Mouse (Mus musculus): ENCODE data around the gene Plxnb2. TPM values are rescaled to one million over a fixed set of nuclear protein-coding genes. Genes with fewer than 3 reads are reported as not detected.

Plxnb2 gene
- polyA plus RNA-seq, 1 experiment = 89.4 TPM

DNA sequence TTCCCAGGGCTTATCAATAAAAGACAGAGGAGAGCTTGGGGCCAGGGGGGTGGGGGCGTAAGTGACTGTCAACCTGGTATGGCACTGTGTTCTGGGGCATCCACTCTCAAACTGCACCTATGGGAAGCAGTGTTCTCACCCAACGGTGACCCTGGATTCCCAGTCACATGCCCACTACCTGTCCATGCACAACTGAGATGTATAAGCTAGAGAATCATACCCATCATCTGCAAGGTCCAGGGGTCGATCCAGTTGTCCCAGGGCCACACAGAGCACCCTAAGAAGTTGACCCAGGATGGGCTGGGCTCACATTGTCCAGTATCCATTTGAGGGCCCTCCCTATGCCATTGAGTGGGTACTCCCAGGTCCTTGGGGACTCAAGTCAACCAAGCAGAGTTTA is 56.3 kb downstream of the Plxnb2 start:
- DNase-seq (ENCODE audit: low read depth in 1 of 2, low spot score in 2 of 2) = no peak
- TF ChIP-seq CTCF (IDR thresholded peaks at IDR 0.05; ENCODE audit: extremely low read depth, insufficient read depth, insufficient read length, insufficient replicate concordance) (no peak), POLR2A (IDR thresholded peaks at IDR 0.05; ENCODE audit: low read depth, low read length) (no peak)
- WGBS = 96% methylated on average over 3 of the region's 3 CpGs
- H3K36me3 ChIP-seq (ENCODE audit: control insufficient read depth, insufficient read depth, low read length) = peaks cover 9% of the 10 kb centered on the region
- H3K27me3 ChIP-seq (ENCODE audit: control insufficient read depth, insufficient read depth, low read length) = no peaks in the 10 kb centered on the region
- no peak overlapping the region for H3K27ac ChIP-seq (ENCODE audit: insufficient read depth, low read length)
- H3K4me1 ChIP-seq (ENCODE audit: control insufficient read depth, insufficient read depth, insufficient read length) = peaks cover 21% of the 10 kb centered on the region
- no peak overlapping the region for H3K4me3 ChIP-seq (ENCODE audit: extremely low read depth, insufficient read depth, insufficient read length)

DNA sequence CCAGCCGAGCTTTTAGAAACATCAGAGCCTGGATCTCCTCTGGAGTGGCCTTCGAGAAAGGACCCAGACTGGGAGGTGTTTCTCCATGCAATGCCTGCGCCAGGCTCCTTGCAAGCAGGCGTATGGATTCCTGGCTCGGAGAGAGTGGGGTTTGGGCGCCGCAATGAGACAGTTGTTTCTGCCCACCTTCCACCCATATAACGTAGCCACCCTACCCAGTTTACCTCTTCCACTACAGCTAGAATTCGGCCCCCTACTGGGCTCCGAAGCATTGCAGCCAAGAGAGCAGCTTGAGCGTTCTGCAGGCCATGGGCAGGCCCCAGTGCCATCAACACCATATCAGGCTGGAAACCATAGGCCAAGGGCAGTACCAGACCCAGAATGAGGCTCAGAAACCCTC is 57.0 kb downstream of the Plxnb2 start:
- Histone ChIP-seq H3K27ac (ENCODE audit: insufficient read depth, low read length) (peak overlapping the region; percentile 44; the same call in 1 of the 2 replicates), H3K36me3 (ENCODE audit: control insufficient read depth, insufficient read depth, low read length) (peaks cover 9% of the 10 kb centered on the region), H3K4me3 (ENCODE audit: extremely low read depth, insufficient read depth, insufficient read length) (no peak overlapping the region), H3K27me3 (ENCODE audit: control insufficient read depth, insufficient read depth, low read length) (no peaks in the 10 kb centered on the region), H3K4me1 (ENCODE audit: control insufficient read depth, insufficient read depth, insufficient read length) (peaks cover 16% of the 10 kb centered on the region)
- no peak for DNase-seq (ENCODE audit: low read depth in 1 of 2, low spot score in 2 of 2)
- no peak for TF ChIP-seq CTCF (IDR thresholded peaks at IDR 0.05; ENCODE audit: extremely low read depth, insufficient read depth, insufficient read length, insufficient replicate concordance)
- TF ChIP-seq POLR2A (IDR thresholded peaks at IDR 0.05; ENCODE audit: low read depth, low read length) = no peak
- WGBS = 75% methylated on average over 11 of the region's 11 CpGs

DNA sequence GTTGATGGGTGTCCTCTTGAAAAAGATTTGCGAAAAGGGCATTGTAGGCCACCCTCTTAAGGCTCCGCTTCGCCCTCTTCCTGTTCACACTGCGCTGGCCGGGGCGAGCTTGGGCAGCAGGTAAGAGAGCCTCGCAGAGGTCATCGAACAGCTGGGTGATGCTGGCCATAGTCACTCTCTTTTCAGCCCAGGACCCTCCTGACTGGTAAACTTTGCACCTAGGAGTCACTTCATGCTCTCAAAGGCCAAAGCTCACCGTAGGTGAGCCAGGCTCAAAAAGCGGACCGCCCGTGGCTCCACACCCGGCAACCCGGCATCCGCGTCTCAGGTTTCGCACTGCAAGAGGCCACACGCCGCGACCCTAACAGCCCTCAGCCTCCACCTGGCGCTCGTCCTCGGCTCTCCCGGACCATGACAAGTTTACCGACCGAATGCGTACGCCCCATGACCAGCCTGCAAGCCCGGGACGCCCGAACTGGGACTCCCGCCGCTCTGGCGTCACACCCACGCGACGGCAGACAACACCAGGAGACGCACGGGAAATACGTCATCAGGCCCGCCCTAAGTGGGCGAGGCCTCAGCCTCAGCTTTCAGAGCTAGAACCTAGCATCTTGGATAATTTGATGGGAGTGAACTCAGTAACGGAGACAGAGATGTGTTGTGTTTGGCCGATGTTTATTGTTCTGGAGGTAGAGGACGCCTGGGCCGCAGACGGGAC is 57.8 kb downstream of the Plxnb2 start, which contains the start of gene Tubgcp6:
Tubgcp6 (minus strand) TSS at position 464 of the 718 bp plus-strand sequence.
- Histone ChIP-seq H3K4me1 (ENCODE audit: control insufficient read depth, insufficient read depth, insufficient read length) (peaks cover 15% of the 10 kb centered on the region), H3K4me3 (ENCODE audit: extremely low read depth, insufficient read depth, insufficient read length) (peak within 1 kb of the TSS; percentile 97), H3K27ac (ENCODE audit: insufficient read depth, low read length) (peak within 1 kb of the TSS; percentile 55), H3K36me3 (ENCODE audit: control insufficient read depth, insufficient read depth, low read length) (peaks cover 9% of the 10 kb centered on the region), H3K27me3 (ENCODE audit: control insufficient read depth, insufficient read depth, low read length) (no peaks in the 10 kb centered on the region)
- 1% methylated on average over 47 of the region's 47 CpGs for WGBS
- DNase-seq (ENCODE audit: low read depth in 1 of 2, low spot score in 2 of 2) = peak; percentile 80 to 91
- TF ChIP-seq POLR2A (IDR thresholded peaks at IDR 0.05; ENCODE audit: low read depth, low read length) (peak; percentile 41; the same call in 1 of the 2 replicates), CTCF (IDR thresholded peaks at IDR 0.05; ENCODE audit: extremely low read depth, insufficient read depth, insufficient read length, insufficient replicate concordance) (no peak)

- TF ChIP-seq CTCF (IDR thresholded peaks at IDR 0.05; ENCODE audit: extremely low read depth, insufficient read depth, insufficient read length, insufficient replicate concordance) = peak; percentile 21; the same call in 1 of the 2 replicates
- TF ChIP-seq POLR2A (IDR thresholded peaks at IDR 0.05; ENCODE audit: low read depth, low read length) = no peak
- H3K36me3 ChIP-seq (ENCODE audit: control insufficient read depth, insufficient read depth, low read length) = peaks cover 9% of the 10 kb centered on the region
- H3K27me3 ChIP-seq (ENCODE audit: control insufficient read depth, insufficient read depth, low read length) = no peaks in the 10 kb centered on the region
- peak; percentile 50 to 55 for DNase-seq (ENCODE audit: low read depth in 1 of 2, low spot score in 2 of 2)
- no peak overlapping the region for H3K27ac ChIP-seq (ENCODE audit: insufficient read depth, low read length)
- peaks cover 7% of the 10 kb centered on the region; the same call in 1 of the 2 replicates for H3K4me1 ChIP-seq (ENCODE audit: control insufficient read depth, insufficient read depth, insufficient read length)
- H3K4me3 ChIP-seq (ENCODE audit: extremely low read depth, insufficient read depth, insufficient read length) = no peak overlapping the region
Observed at GRCm38 (mm10) chr15:89118007-89118406, 62.6 kb downstream of the Plxnb2 start.

GRCm38 (mm10) chr15:89110147-89110546 is 70.4 kb downstream of the Plxnb2 start:
- WGBS = 85% methylated on average over 9 of the region's 9 CpGs

GRCm38 (mm10) chr15:89106976-89107375 is 73.6 kb downstream of the Plxnb2 start:
- Histone ChIP-seq H3K36me3 (ENCODE audit: control insufficient read depth, insufficient read depth, low read length) (peaks cover 37% of the 10 kb centered on the region), H3K4me1 (ENCODE audit: control insufficient read depth, insufficient read depth, insufficient read length) (no peaks in the 10 kb centered on the region), H3K4me3 (ENCODE audit: extremely low read depth, insufficient read depth, insufficient read length) (no peak overlapping the region), H3K27me3 (ENCODE audit: control insufficient read depth, insufficient read depth, low read length) (no peaks in the 10 kb centered on the region), H3K27ac (ENCODE audit: insufficient read depth, low read length) (no peak overlapping the region)
- 94% methylated on average over 1 of the region's 1 CpGs for WGBS
- DNase-seq (ENCODE audit: low read depth in 1 of 2, low spot score in 2 of 2) = no peak
- TF ChIP-seq POLR2A (IDR thresholded peaks at IDR 0.05; ENCODE audit: low read depth, low read length) (no peak), CTCF (IDR thresholded peaks at IDR 0.05; ENCODE audit: extremely low read depth, insufficient read depth, insufficient read length, insufficient replicate concordance) (no peak)

More at GRCm38 (mm10) chr15:89110147-89110546, 70.4 kb downstream of the Plxnb2 start:
- Histone ChIP-seq H3K4me3 (ENCODE audit: extremely low read depth, insufficient read depth, insufficient read length) (no peak overlapping the region), H3K27ac (ENCODE audit: insufficient read depth, low read length) (no peak overlapping the region), H3K4me1 (ENCODE audit: control insufficient read depth, insufficient read depth, insufficient read length) (no peaks in the 10 kb centered on the region), H3K36me3 (ENCODE audit: control insufficient read depth, insufficient read depth, low read length) (peaks cover 34% of the 10 kb centered on the region), H3K27me3 (ENCODE audit: control insufficient read depth, insufficient read depth, low read length) (no peaks in the 10 kb centered on the region)
- TF ChIP-seq POLR2A (IDR thresholded peaks at IDR 0.05; ENCODE audit: low read depth, low read length) = no peak
- TF ChIP-seq CTCF (IDR thresholded peaks at IDR 0.05; ENCODE audit: extremely low read depth, insufficient read depth, insufficient read length, insufficient replicate concordance) = no peak
- no peak for DNase-seq (ENCODE audit: low read depth in 1 of 2, low spot score in 2 of 2)

GRCm38 (mm10) chr15:89106073-89106472 is 74.5 kb downstream of the Plxnb2 start:
- WGBS = 95% methylated on average over 13 of the region's 13 CpGs
- no peaks in the 10 kb centered on the region for H3K27me3 ChIP-seq (ENCODE audit: control insufficient read depth, insufficient read depth, low read length)
- H3K27ac ChIP-seq (ENCODE audit: insufficient read depth, low read length) = no peak overlapping the region
- no peak overlapping the region for H3K4me3 ChIP-seq (ENCODE audit: extremely low read depth, insufficient read depth, insufficient read length)
- TF ChIP-seq POLR2A (IDR thresholded peaks at IDR 0.05; ENCODE audit: low read depth, low read length) (no peak), CTCF (IDR thresholded peaks at IDR 0.05; ENCODE audit: extremely low read depth, insufficient read depth, insufficient read length, insufficient replicate concordance) (no peak)
- DNase-seq (ENCODE audit: low read depth in 1 of 2, low spot score in 2 of 2) = no peak
- H3K4me1 ChIP-seq (ENCODE audit: control insufficient read depth, insufficient read depth, insufficient read length) = no peaks in the 10 kb centered on the region
- H3K36me3 ChIP-seq (ENCODE audit: control insufficient read depth, insufficient read depth, low read length) = peaks cover 39% of the 10 kb centered on the region

Other genes with a start within 250 kb of the Plxnb2 start
- not detected in 2 replicates for gene Ttll8, start 226.4 kb downstream of the Plxnb2 start, polyA plus RNA-seq (2012; rRNA removed)
- 1.1 TPM in 2 replicates for gene Mlc1, start 201.8 kb downstream of the Plxnb2 start, polyA plus RNA-seq (2012; rRNA removed)
- gene Mov10l1, start 197.9 kb downstream of the Plxnb2 start, polyA plus RNA-seq (2012; rRNA removed) = not detected in 2 replicates
- not detected in 2 replicates for gene Panx2, start 121.1 kb downstream of the Plxnb2 start, polyA plus RNA-seq (2012; rRNA removed)
- gene Trabd, start 105.7 kb downstream of the Plxnb2 start, polyA plus RNA-seq (2012; rRNA removed) = 59.5 and 69.9 TPM in 2 replicates
- 27.7 and 41.4 TPM in 2 replicates for gene Selenoo, start 91.7 kb downstream of the Plxnb2 start, polyA plus RNA-seq (2012; rRNA removed)
- gene Tubgcp6, start 57.7 kb downstream of the Plxnb2 start, polyA plus RNA-seq (2012; rRNA removed) = 38.4 and 45.1 TPM in 2 replicates
- 76.2 and 86.8 TPM in 2 replicates for gene Hdac10, start 52.1 kb downstream of the Plxnb2 start, polyA plus RNA-seq (2012; rRNA removed)
- 3.7 and 3.9 TPM in 2 replicates for gene Mapk12, start 40.1 kb downstream of the Plxnb2 start, polyA plus RNA-seq (2012; rRNA removed)
- gene Mapk11, start 31.2 kb downstream of the Plxnb2 start, polyA plus RNA-seq (2012; rRNA removed) = 29.0 and 35.1 TPM in 2 replicates
- 25.2 and 30.8 TPM in 2 replicates for gene Dennd6b, start 15.7 kb upstream of the Plxnb2 start, polyA plus RNA-seq (2012; rRNA removed)
- gene Ppp6r2, start 30.8 kb upstream of the Plxnb2 start, polyA plus RNA-seq (2012; rRNA removed) = 120 and 255 TPM in 2 replicates
- gene Sbf1, start 134.5 kb upstream of the Plxnb2 start, polyA plus RNA-seq (2012; rRNA removed) = 320 and 349 TPM in 2 replicates
- gene Adm2, start 141.9 kb upstream of the Plxnb2 start, polyA plus RNA-seq (2012; rRNA removed) = 3.5 and 6.5 TPM in 2 replicates
- 0.31 and 1.4 TPM in 2 replicates for gene Miox, start 153.6 kb upstream of the Plxnb2 start, polyA plus RNA-seq (2012; rRNA removed)
- gene Lmf2, start 174.9 kb upstream of the Plxnb2 start, polyA plus RNA-seq (2012; rRNA removed) = 51.5 and 53.6 TPM in 2 replicates
- 113 and 131 TPM in 2 replicates for gene Ncaph2, start 174.9 kb upstream of the Plxnb2 start, polyA plus RNA-seq (2012; rRNA removed)
- 26.6 and 28.4 TPM in 2 replicates for gene Sco2, start 193.1 kb upstream of the Plxnb2 start, polyA plus RNA-seq (2012; rRNA removed)
- gene Tymp, start 196.3 kb upstream of the Plxnb2 start, polyA plus RNA-seq (2012; rRNA removed) = 2.9 and 4.6 TPM in 2 replicates
- 1.5 and 1.6 TPM in 2 replicates for gene Odf3b, start 198.5 kb upstream of the Plxnb2 start, polyA plus RNA-seq (2012; rRNA removed)
- gene Klhdc7b, start 204.1 kb upstream of the Plxnb2 start, polyA plus RNA-seq (2012; rRNA removed) = 0.02 TPM in 1 of 2 replicates, not detected in the other
- gene Syce3, start 229.7 kb upstream of the Plxnb2 start, polyA plus RNA-seq (2012; rRNA removed) = not detected in 2 replicates
- 1.7 and 1.8 TPM in 2 replicates for gene Cpt1b, start 245.1 kb upstream of the Plxnb2 start, polyA plus RNA-seq (2012; rRNA removed)
- gene C730034F03Rik, start 248.8 kb upstream of the Plxnb2 start, polyA plus RNA-seq (2012; rRNA removed) = 0.75 and 0.82 TPM in 2 replicates
- gene Gm44502, start 248.9 kb upstream of the Plxnb2 start, polyA plus RNA-seq (2012; rRNA removed) = 2.0 and 2.2 TPM in 2 replicates
- 62.6 and 72.1 TPM in 2 replicates for gene Chkb, start 249.1 kb upstream of the Plxnb2 start, polyA plus RNA-seq (2012; rRNA removed)

Measured in spleen, adult 2 months (tissue).